Mouse (Mus musculus): Measurements from ENCODE around the gene Prss35. TPM values are rescaled to one million over a fixed set of nuclear protein-coding genes. Genes with fewer than 3 reads are reported as not detected.
A peak's percentile ranks its signal among the peaks of the same experiment; 100 is the strongest.

The Prss35 gene
- polyA plus RNA-seq, 1 experiment from 2014 or later: 1.4 TPM

DNA sequence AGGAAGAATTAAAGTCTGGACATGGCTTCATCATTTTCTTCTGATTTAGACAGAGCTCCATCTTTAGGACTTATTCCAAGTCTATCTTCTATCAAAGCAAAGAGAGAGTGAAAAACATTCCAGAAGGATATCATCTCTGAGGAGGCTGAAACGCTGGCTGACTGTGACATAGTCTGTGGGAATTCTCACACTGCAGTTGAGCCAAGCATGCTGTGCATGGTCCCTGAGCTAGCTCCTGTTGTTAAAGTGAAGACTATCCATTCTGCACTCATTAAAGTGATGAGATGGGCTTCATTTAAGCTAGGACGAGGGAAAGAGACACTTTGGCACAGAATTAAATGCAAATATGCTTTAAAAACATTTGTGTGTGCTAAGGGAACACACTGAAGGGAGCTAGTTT lies 26.9 kb upstream of the Prss35 start:
- Histone ChIP-seq H3K36me3 (replicated peaks) (no peaks in the 10 kb centered on the region), H3K27me3 (ENCODE audit: poor library complexity, severe bottlenecking) (no peaks in the 10 kb centered on the region), H3K27ac (no peak overlapping the region), H3K4me1 (peaks cover 2% of the 10 kb centered on the region; the same call in 1 of the 2 replicates), H3K4me3 (no peak overlapping the region), H3K9me3 (no peaks in the 10 kb centered on the region)
- 68% methylated on average over 2 of the region's 2 CpGs for WGBS
- DNase-seq (ENCODE audit: extremely low spot score, low spot score): no peak

- 81% methylated on average over 5 of the region's 5 CpGs for WGBS
- H3K27me3 ChIP-seq (ENCODE audit: poor library complexity, severe bottlenecking): no peaks in the 10 kb centered on the region
Observed at GRCm38 (mm10) chr9:86717119-86717518, 26.3 kb upstream of the Prss35 start.

GRCm38 (mm10) chr9:86720227-86720626 lies 23.2 kb upstream of the Prss35 start:
- Histone ChIP-seq H3K9me3 (no peaks in the 10 kb centered on the region), H3K4me3 (no peak overlapping the region), H3K27me3 (ENCODE audit: poor library complexity, severe bottlenecking) (no peaks in the 10 kb centered on the region), H3K27ac (no peak overlapping the region), H3K36me3 (replicated peaks) (no peaks in the 10 kb centered on the region), H3K4me1 (peaks cover 3% of the 10 kb centered on the region)
- 92% methylated on average over 5 of the region's 5 CpGs for WGBS
- DNase-seq (ENCODE audit: extremely low spot score, low spot score): no peak

More at GRCm38 (mm10) chr9:86717119-86717518, 26.3 kb upstream of the Prss35 start:
- DNase-seq (ENCODE audit: extremely low spot score, low spot score): no peak
- H3K4me1 ChIP-seq: peaks cover 2% of the 10 kb centered on the region; the same call in 1 of the 2 replicates
- no peak overlapping the region for H3K4me3 ChIP-seq
- H3K9me3 ChIP-seq: no peaks in the 10 kb centered on the region
- no peaks in the 10 kb centered on the region for H3K36me3 ChIP-seq (replicated peaks)
- no peak overlapping the region for H3K27ac ChIP-seq

DNA sequence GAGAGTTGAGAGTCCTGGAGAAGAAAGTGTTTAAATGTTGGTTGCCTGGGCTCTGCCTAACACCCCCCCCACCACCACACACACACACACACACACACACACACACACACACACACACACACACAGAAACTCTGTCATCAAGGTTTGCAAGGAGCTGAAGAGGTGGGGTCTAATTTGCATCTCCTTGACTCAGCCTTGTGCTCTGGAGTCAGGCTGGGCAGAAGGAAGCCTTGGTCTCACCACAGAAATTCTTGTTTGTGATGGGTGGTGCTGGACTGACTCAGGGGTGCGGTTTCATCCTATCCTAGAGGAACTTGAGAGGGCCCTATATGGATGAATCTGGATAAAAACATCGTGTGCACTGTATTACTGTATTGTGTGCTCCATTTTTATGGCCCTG lies 22.7 kb upstream of the Prss35 start:
- no peaks in the 10 kb centered on the region for H3K27me3 ChIP-seq (ENCODE audit: poor library complexity, severe bottlenecking)
- no peak for DNase-seq (ENCODE audit: extremely low spot score, low spot score)
- no peaks in the 10 kb centered on the region for H3K36me3 ChIP-seq (replicated peaks)
- no peaks in the 10 kb centered on the region for H3K9me3 ChIP-seq
- peaks cover 9% of the 10 kb centered on the region for H3K4me1 ChIP-seq
- no peak overlapping the region for H3K4me3 ChIP-seq
- WGBS: 84% methylated on average over 2 of the region's 2 CpGs
- H3K27ac ChIP-seq: no peak overlapping the region

GRCm38 (mm10) chr9:86725066-86725465 lies 18.4 kb upstream of the Prss35 start:
- DNase-seq (ENCODE audit: extremely low spot score, low spot score): no peak
- WGBS: 93% methylated on average over 4 of the region's 4 CpGs
- Histone ChIP-seq H3K27me3 (ENCODE audit: poor library complexity, severe bottlenecking) (no peaks in the 10 kb centered on the region), H3K4me1 (peaks cover 14% of the 10 kb centered on the region), H3K4me3 (no peak overlapping the region), H3K9me3 (no peaks in the 10 kb centered on the region), H3K36me3 (replicated peaks) (no peaks in the 10 kb centered on the region), H3K27ac (no peak overlapping the region)

DNA sequence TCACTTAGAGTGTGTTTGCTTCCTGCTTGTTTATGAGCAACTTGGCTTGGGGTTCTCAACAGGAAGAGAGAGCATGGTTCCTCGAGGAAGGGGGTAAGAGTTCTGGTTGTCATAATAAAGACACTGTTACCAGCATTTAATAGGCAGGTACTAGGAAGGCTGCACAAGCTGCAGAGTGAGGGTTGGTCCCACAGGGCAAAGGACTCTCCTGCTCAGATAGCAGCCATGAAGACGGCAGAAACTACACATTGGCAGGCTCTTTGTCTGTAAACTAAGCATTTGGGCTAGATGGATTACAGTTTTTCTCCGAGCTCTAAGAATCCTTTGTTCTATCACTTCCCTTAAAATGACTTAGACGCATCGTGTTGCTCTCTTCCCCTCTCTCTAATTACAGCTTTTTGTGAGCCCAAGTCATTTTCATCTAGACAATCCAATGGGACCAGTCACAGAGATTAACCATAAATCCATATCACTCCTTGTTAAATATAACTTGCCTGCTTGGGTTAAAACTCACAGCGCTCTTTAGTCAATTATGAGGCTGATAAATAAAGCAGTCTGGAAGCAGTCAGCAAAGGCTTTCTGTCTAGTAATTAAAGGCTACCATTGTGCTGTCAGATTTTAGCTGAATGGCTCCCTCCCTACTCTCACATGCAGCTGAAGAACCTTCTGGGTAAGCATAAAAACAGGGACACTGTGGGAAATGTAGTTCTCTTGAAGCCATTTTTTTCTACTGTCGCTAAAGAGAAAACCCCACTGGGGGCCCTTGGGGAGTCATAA lies 17.7 kb upstream of the Prss35 start:
- Histone ChIP-seq H3K27me3 (ENCODE audit: poor library complexity, severe bottlenecking) (no peaks in the 10 kb centered on the region), H3K9me3 (no peaks in the 10 kb centered on the region), H3K27ac (peak overlapping the region; percentile 56; the same call in 1 of the 2 replicates), H3K36me3 (replicated peaks) (no peaks in the 10 kb centered on the region), H3K4me1 (peaks cover 14% of the 10 kb centered on the region), H3K4me3 (no peak overlapping the region)
- no peak for DNase-seq (ENCODE audit: extremely low spot score, low spot score)
- WGBS: 51% methylated on average over 7 of the region's 7 CpGs

DNA sequence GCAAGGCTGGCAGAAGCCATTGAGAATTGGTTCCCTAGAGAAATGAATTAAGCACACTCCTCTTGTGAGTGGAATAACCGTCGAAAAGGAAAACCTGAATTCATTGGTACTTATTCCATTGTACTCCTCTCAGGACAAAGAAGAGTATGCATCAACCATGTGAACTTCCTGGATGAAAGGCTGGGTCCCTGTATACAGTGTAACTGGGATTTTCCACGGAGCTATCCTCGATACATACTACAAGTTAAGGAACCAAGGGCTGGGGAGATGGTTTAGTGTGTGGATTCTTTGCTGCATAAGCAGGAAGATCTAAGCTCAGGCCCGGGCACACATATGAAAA lies 17.1 kb upstream of the Prss35 start:
- H3K4me3 ChIP-seq: no peak overlapping the region
- H3K27ac ChIP-seq: 0 out of 2 replicates have a peak overlapping the region, but pooled peaks have one; percentile 56
- 83% methylated on average over 5 of the region's 5 CpGs for WGBS
- no peaks in the 10 kb centered on the region for H3K36me3 ChIP-seq (replicated peaks)
- no peak for DNase-seq (ENCODE audit: extremely low spot score, low spot score)
- H3K27me3 ChIP-seq (ENCODE audit: poor library complexity, severe bottlenecking): no peaks in the 10 kb centered on the region
- no peaks in the 10 kb centered on the region for H3K9me3 ChIP-seq
- peaks cover 14% of the 10 kb centered on the region for H3K4me1 ChIP-seq

GRCm38 (mm10) chr9:86728214-86728814 lies 15.1 kb upstream of the Prss35 start:
- Histone ChIP-seq H3K27ac (no peak overlapping the region), H3K4me3 (no peak overlapping the region), H3K36me3 (replicated peaks) (no peaks in the 10 kb centered on the region), H3K9me3 (no peaks in the 10 kb centered on the region), H3K27me3 (ENCODE audit: poor library complexity, severe bottlenecking) (no peaks in the 10 kb centered on the region), H3K4me1 (peaks cover 14% of the 10 kb centered on the region)
- DNase-seq (ENCODE audit: extremely low spot score, low spot score): no peak
- WGBS: 82% methylated on average over 10 of the region's 10 CpGs

GRCm38 (mm10) chr9:86729084-86729483 lies 14.4 kb upstream of the Prss35 start:
- no peak overlapping the region for H3K27ac ChIP-seq
- no peaks in the 10 kb centered on the region for H3K9me3 ChIP-seq
- H3K27me3 ChIP-seq (ENCODE audit: poor library complexity, severe bottlenecking): no peaks in the 10 kb centered on the region
- no peak overlapping the region for H3K4me3 ChIP-seq
- WGBS: 77% methylated on average over 1 of the region's 1 CpGs
- H3K4me1 ChIP-seq: peaks cover 14% of the 10 kb centered on the region
- no peaks in the 10 kb centered on the region for H3K36me3 ChIP-seq (replicated peaks)
- no peak for DNase-seq (ENCODE audit: extremely low spot score, low spot score)

DNA sequence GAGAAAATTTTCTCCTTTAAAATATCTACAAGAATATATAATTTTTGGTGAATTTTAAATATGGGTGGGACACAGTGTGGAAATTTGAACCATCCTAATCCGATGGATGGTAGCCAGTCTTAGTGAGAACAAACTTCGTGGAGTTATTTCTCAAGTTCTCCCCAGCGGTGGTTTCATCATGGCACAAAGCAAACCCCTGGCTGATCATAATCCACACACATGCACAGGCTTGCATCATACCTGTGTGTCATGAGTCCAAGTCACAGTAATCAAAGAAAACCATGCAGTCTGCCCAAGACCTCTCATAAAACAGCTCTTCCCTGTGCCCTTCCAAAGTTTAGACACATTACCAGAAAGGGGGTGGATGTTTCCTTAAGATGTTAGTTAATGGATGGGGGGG lies 13.6 kb upstream of the Prss35 start:
- Histone ChIP-seq H3K9me3 (no peaks in the 10 kb centered on the region), H3K36me3 (replicated peaks) (no peaks in the 10 kb centered on the region), H3K27ac (no peak overlapping the region), H3K27me3 (ENCODE audit: poor library complexity, severe bottlenecking) (no peaks in the 10 kb centered on the region), H3K4me3 (no peak overlapping the region), H3K4me1 (peaks cover 14% of the 10 kb centered on the region)
- DNase-seq (ENCODE audit: extremely low spot score, low spot score): no peak
- whole genome bisulfite sequencing: 95% methylated on average over 3 of the region's 3 CpGs

GRCm38 (mm10) chr9:86734357-86734756 lies 9.1 kb upstream of the Prss35 start:
- Histone ChIP-seq H3K27me3 (ENCODE audit: poor library complexity, severe bottlenecking) (no peaks in the 10 kb centered on the region), H3K4me1 (no peaks in the 10 kb centered on the region), H3K4me3 (no peak overlapping the region), H3K36me3 (replicated peaks) (no peaks in the 10 kb centered on the region), H3K9me3 (no peaks in the 10 kb centered on the region), H3K27ac (no peak overlapping the region)
- no peak for DNase-seq (ENCODE audit: extremely low spot score, low spot score)

DNA sequence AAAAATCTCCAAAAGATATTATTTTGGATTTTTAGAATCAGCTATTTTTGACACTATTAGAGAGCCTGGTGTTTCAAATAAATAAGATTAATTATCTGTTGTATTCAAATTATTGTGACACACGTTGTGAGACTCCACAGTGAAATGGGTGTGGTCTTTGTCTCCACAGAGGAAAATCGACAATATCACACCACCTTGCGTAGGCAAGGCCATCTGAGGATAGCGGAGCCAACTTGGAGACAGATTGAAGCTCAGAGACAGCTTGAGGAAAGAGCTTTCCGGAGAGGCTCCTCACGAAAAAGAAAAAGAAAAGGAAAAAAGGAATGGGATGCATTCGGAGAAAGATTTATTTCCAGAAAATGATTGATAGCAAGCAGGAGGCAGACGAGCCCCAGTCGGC lies 8.7 kb upstream of the Prss35 start:
- WGBS: 85% methylated on average over 9 of the region's 9 CpGs
- DNase-seq (ENCODE audit: extremely low spot score, low spot score): no peak
- no peaks in the 10 kb centered on the region for H3K36me3 ChIP-seq (replicated peaks)
- no peak overlapping the region for H3K4me3 ChIP-seq
- H3K27me3 ChIP-seq (ENCODE audit: poor library complexity, severe bottlenecking): no peaks in the 10 kb centered on the region
- no peaks in the 10 kb centered on the region for H3K4me1 ChIP-seq
- no peaks in the 10 kb centered on the region for H3K9me3 ChIP-seq
- H3K27ac ChIP-seq: no peak overlapping the region

GRCm38 (mm10) chr9:86736991-86737390 lies 6.5 kb upstream of the Prss35 start:
- H3K27me3 ChIP-seq (ENCODE audit: poor library complexity, severe bottlenecking): no peaks in the 10 kb centered on the region
- H3K4me3 ChIP-seq: no peak overlapping the region
- no peaks in the 10 kb centered on the region for H3K36me3 ChIP-seq (replicated peaks)
- no peak overlapping the region for H3K27ac ChIP-seq
- H3K9me3 ChIP-seq: no peaks in the 10 kb centered on the region
- WGBS: 94% methylated on average over 4 of the region's 4 CpGs
- H3K4me1 ChIP-seq: peaks cover 4% of the 10 kb centered on the region; the same call in 1 of the 2 replicates
- DNase-seq (ENCODE audit: extremely low spot score, low spot score): no peak
